11 mouse cellular contexts compared by ENCODE assay signal in the genomic region with DNA sequence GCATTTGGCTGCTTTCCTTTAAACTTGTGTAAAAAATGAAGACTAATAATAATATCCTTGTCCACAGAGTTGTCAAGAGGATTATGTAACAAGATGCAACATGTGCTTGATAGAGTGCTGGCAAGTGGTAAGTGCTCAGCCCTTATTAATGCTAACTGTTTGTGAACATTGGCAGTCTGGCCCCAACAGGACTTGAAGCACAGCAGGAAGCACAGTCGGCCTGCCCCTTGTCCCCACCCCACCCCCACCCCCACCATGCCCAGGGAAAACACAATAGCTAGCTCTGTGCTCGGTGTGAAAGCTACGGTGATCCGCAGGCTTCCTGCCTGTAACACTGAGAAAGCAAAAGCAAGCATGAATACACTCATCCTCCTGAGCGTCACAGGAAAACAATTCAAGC. TPM values are rescaled to one million over a fixed set of nuclear protein-coding genes. Genes with fewer than 3 reads are reported as not detected.
DNase-seq lines count a peak whose midpoint lies in the region; ATAC-seq lines count a peak whose summit lies in the region.
"Had no signal": no experiment of that assay in that cellular context is flagged by ENCODE, and none has a peak within 500 bp of the region (broad histone marks: within the 10 kb centered on the region; RNA-seq: fewer than 3 reads in every experiment).

No protein-coding gene starts in this region.

- H3K27ac ChIP-seq in embryonic facial prominence, embryonic 11.5 days (replicated peaks; ENCODE audit: low read depth, low read length) = no peak overlapping the region
- H3K27ac ChIP-seq: left cerebral cortex, adult 2 months had no signal

- H3K36me3 ChIP-seq in embryonic facial prominence, embryonic 11.5 days (replicated peaks; ENCODE audit: control insufficient read depth, insufficient read depth, low read depth, low read length) = no peaks in the 10 kb centered on the region

- WGBS in embryonic facial prominence, embryonic 11.5 days = 21% methylated on average over 5 of the region's 5 CpGs

- no peak for ATAC-seq in embryonic facial prominence, embryonic 11.5 days (replicated peaks; ENCODE audit: insufficient number of reproducible peaks, low FRiP score, low TSS enrichment, low read depth)

- no peaks in the 10 kb centered on the region for H3K27me3 ChIP-seq in embryonic facial prominence, embryonic 11.5 days (ENCODE audit: control insufficient read depth, insufficient read depth, low read length)

- peak; percentile 3 for DNase-seq in left cerebral cortex, postnatal 4 days
- no peak for DNase-seq in left cerebral cortex, postnatal 14 days (ENCODE audit: low spot score in 2 of 2)
- peak; percentile 22 for DNase-seq in embryonic facial prominence, embryonic 11.5 days (ENCODE audit: low spot score)
- DNase-seq in induced T-regulatory cell, adult 2 months (ENCODE audit: low read depth) = peak; percentile 10
- peak; percentile 23 for DNase-seq in naive thymus-derived CD4-positive, alpha-beta T cell, adult 2 months (ENCODE audit: low read depth)
- no peak for DNase-seq in right cerebral cortex, postnatal 14 days
- no peak for DNase-seq in urinary bladder, postnatal 25 days (ENCODE audit: low spot score)
- no peak for DNase-seq in ovary, postnatal 10 days (ENCODE audit: low spot score)

- intact Hi-C loops in left cerebral cortex, postnatal 4 days (cut with DNase I) = no loop called here
- intact Hi-C loops in left cerebral cortex, postnatal 14 days (cut with DNase I) = no loop called here

- H3K9ac ChIP-seq in embryonic facial prominence, embryonic 11.5 days (replicated peaks; ENCODE audit: low read length) = no peak overlapping the region

- H3K4me2 ChIP-seq in embryonic facial prominence, embryonic 11.5 days (ENCODE audit: low read depth, low read length) = no peak overlapping the region

- no peak overlapping the region for H3K4me3 ChIP-seq in embryonic facial prominence, embryonic 11.5 days (ENCODE audit: low read depth, low read length)
- H3K4me3 ChIP-seq: left cerebral cortex, adult 2 months had no signal

- no peaks in the 10 kb centered on the region for H3K4me1 ChIP-seq in embryonic facial prominence, embryonic 11.5 days (ENCODE audit: control insufficient read depth, insufficient read depth, low read length)

- H3K9me3 ChIP-seq in embryonic facial prominence, embryonic 11.5 days (replicated peaks; ENCODE audit: control insufficient read depth, low read length) = no peaks in the 10 kb centered on the region

RNA-seq across cellular contexts. Expression of gene Bmx, which starts 12.3 kb away (rescaled TPM):
- total RNA-seq in left cerebral cortex, postnatal 4 days (2021) = under 1 TPM; 0.48 to 0.64 TPM
- total RNA-seq in left cerebral cortex, postnatal 14 days (2021) = 1 to 10 TPM in 1 of 2 experiments, under 1 TPM in 1; 0.93 to 1.0 TPM
- polyA plus RNA-seq in embryonic facial prominence, embryonic 11.5 days (2014; fragmentation: Nextera tagmentation; extraction: Ambion mirVana) = 0.35 and 0.59 TPM in 2 replicates
- total RNA-seq: ES-E14 had no signal

RNA-seq across cellular contexts. Expression of gene Pir, which starts 23.5 kb away (rescaled TPM):
- 1 to 10 TPM; 2.5 to 2.8 TPM for total RNA-seq in left cerebral cortex, postnatal 4 days (2021)
- 1 to 10 TPM; 3.7 to 3.9 TPM for total RNA-seq in left cerebral cortex, postnatal 14 days (2021)
- polyA plus RNA-seq in embryonic facial prominence, embryonic 11.5 days (2014; fragmentation: Nextera tagmentation; extraction: Ambion mirVana) = 7.3 and 8.0 TPM in 2 replicates
- total RNA-seq: neutrophil, adult 5-6 weeks had no signal

Comparison
In these comparisons a context has a peak if more than half of its experiments do, and no peak if none do; other contexts are left out.
1. DNase-seq: peak in left cerebral cortex, postnatal 4 days (single experiment), embryonic facial prominence, embryonic 11.5 days (single experiment), induced T-regulatory cell, adult 2 months (single experiment) and naive thymus-derived CD4-positive, alpha-beta T cell, adult 2 months (single experiment); none in left cerebral cortex, postnatal 14 days (0 of 2), right cerebral cortex, postnatal 14 days (single experiment), urinary bladder, postnatal 25 days (single experiment) and ovary, postnatal 10 days (single experiment).